In genomic region chr2:70752149-70752548, GRCm38 (mm10) we compare ENCODE assay signal across 28 mouse cellular contexts.
DNase-seq lines count a peak whose midpoint lies in the region; ATAC-seq lines count a peak whose summit lies in the region.
"Had no signal": no experiment of that assay in that cellular context is flagged by ENCODE, and none has a peak within 500 bp of the region (broad histone marks: within the 10 kb centered on the region; RNA-seq: fewer than 3 reads in every experiment).

No protein-coding gene starts in this region.

- DNase-seq in cerebellum, adult 8-10 months: peak; percentile 6
- DNase-seq in cerebellum, postnatal 4 days (ENCODE audit: low spot score in 2 of 2): no peak
- peak; percentile 16 to 47 for DNase-seq in frontal cortex, postnatal 36 days (ENCODE audit: low spot score in 2 of 2)
- DNase-seq in frontal cortex, postnatal 10 days (ENCODE audit: low spot score in 2 of 2): no peak
- peak; percentile 63 for DNase-seq in brain, adult 2 months (ENCODE audit: low read depth, low spot score)
- peak; percentile 12 to 16 for DNase-seq in right cerebral cortex, postnatal 36 days (ENCODE audit: low spot score in 2 of 2)
- DNase-seq: adrenal gland, postnatal 10 days; embryo, embryonic 11 days; gastrocnemius, postnatal 25 days; heart, adult 11 months; kidney, adult 2 months; kidney, postnatal 4 days; lung, embryonic 14.5 days; spleen, adult 18-20 months; thymus, adult 18-20 months; thymus, postnatal 25 days had no signal

- no peak overlapping the region for H3K27ac ChIP-seq in hindbrain, embryonic 16.5 days (ENCODE audit: low read depth, low read length)
- H3K27ac ChIP-seq: embryonic facial prominence, embryonic 12.5 days; heart, embryonic 10.5 days; heart, embryonic 15.5 days; hindbrain, postnatal 0 days; intestine, embryonic 15.5 days; limb, embryonic 12.5 days; liver, embryonic 15.5 days; midbrain, embryonic 10.5 days; midbrain, embryonic 15.5 days had no signal

- H3K4me3 ChIP-seq in hindbrain, embryonic 16.5 days (ENCODE audit: low read length): no peak overlapping the region
- H3K4me3 ChIP-seq: embryonic facial prominence, embryonic 12.5 days; heart, embryonic 10.5 days; heart, embryonic 15.5 days; intestine, embryonic 15.5 days; limb, embryonic 12.5 days; liver, embryonic 15.5 days; midbrain, embryonic 10.5 days; midbrain, embryonic 15.5 days had no signal

- ATAC-seq in hindbrain, embryonic 16.5 days: no peak
- ATAC-seq: forebrain, embryonic 16.5 days; hindbrain, postnatal 0 days; intestine, embryonic 15.5 days; midbrain, embryonic 15.5 days; Patski had no signal

- no peak overlapping the region for H3K9ac ChIP-seq in hindbrain, embryonic 16.5 days (ENCODE audit: low read depth, low read length)
- H3K9ac ChIP-seq: embryonic facial prominence, embryonic 12.5 days; heart, embryonic 15.5 days; intestine, embryonic 15.5 days; limb, embryonic 12.5 days; liver, embryonic 15.5 days; lung, embryonic 14.5 days; midbrain, embryonic 15.5 days had no signal

- WGBS in hindbrain, embryonic 16.5 days: 90% methylated on average over 5 of the region's 5 CpGs

- H3K4me2 ChIP-seq in hindbrain, embryonic 16.5 days (ENCODE audit: low read length): no peak overlapping the region
- H3K4me2 ChIP-seq: embryonic facial prominence, embryonic 12.5 days; heart, embryonic 15.5 days; intestine, embryonic 15.5 days; limb, embryonic 12.5 days; liver, embryonic 15.5 days; lung, embryonic 14.5 days; midbrain, embryonic 15.5 days had no signal

- H3K27me3 ChIP-seq in hindbrain, embryonic 16.5 days (replicated peaks; ENCODE audit: control insufficient read depth, insufficient read depth, low read length): no peaks in the 10 kb centered on the region
- H3K27me3 ChIP-seq: embryonic facial prominence, embryonic 12.5 days; heart, embryonic 15.5 days; intestine, embryonic 15.5 days; limb, embryonic 12.5 days; liver, embryonic 15.5 days; midbrain, embryonic 15.5 days; Patski had no signal

- H3K36me3 ChIP-seq in hindbrain, embryonic 16.5 days (ENCODE audit: control insufficient read depth, insufficient read depth, low read length): no peaks in the 10 kb centered on the region; the same call in 1 of the 2 replicates
- H3K36me3 ChIP-seq: intestine, embryonic 15.5 days had no signal

- H3K9me3 ChIP-seq in hindbrain, embryonic 16.5 days (ENCODE audit: control insufficient read depth, low read length): no peaks in the 10 kb centered on the region
- H3K9me3 ChIP-seq: embryonic facial prominence, embryonic 12.5 days; heart, embryonic 10.5 days; heart, embryonic 15.5 days; intestine, embryonic 15.5 days; limb, embryonic 12.5 days; liver, embryonic 15.5 days; midbrain, embryonic 10.5 days; midbrain, embryonic 15.5 days had no signal

- no peaks in the 10 kb centered on the region for H3K4me1 ChIP-seq in hindbrain, embryonic 16.5 days (ENCODE audit: control insufficient read depth, insufficient read depth, low read depth, low read length)
- H3K4me1 ChIP-seq: embryonic facial prominence, embryonic 12.5 days; heart, embryonic 15.5 days; intestine, embryonic 15.5 days; limb, embryonic 12.5 days; liver, embryonic 15.5 days; midbrain, embryonic 10.5 days; midbrain, embryonic 15.5 days had no signal

Comparison
In these comparisons a context has a peak if more than half of its experiments do, and no peak if none do; other contexts are left out.
1. DNase-seq: peak in cerebellum, adult 8-10 months (single experiment), frontal cortex, postnatal 36 days (2 of 2), brain, adult 2 months (single experiment) and right cerebral cortex, postnatal 36 days (2 of 2); none in cerebellum, postnatal 4 days (0 of 2) and frontal cortex, postnatal 10 days (0 of 2).